Mouse (Mus musculus) embryonic facial prominence, embryonic 13.5 days (tissue): ENCODE measurements around the gene Focad. TPM values are rescaled to one million over a fixed set of nuclear protein-coding genes. Genes with fewer than 3 reads are reported as not detected.

Experiments used
- ATAC-seq: fragments of 200-750 bp; cut with Nextera tagmentation; 2 replicates; pipeline ENCODE4 v1.8.0; 2017; ENCODE audit warnings: low read depth; ENCODE audit not compliant: insufficient number of reproducible peaks, insufficient read depth, low FRiP score, low TSS enrichment
- H3K27ac ChIP-seq: fragments of 300-500 bp; sonication (generic); 2 replicates; pipeline ENCODE4 v1.5.1; 2015; ENCODE audit warnings: moderate library complexity, mild to moderate bottlenecking, inconsistent platforms
- H3K27me3 ChIP-seq: fragments of 300-500 bp; sonication (generic); 2 replicates; pipeline ENCODE4 v1.6.1; 2015; ENCODE audit warnings: mild to moderate bottlenecking, inconsistent platforms
- H3K36me3 ChIP-seq: fragments of 300-500 bp; sonication (generic); 2 replicates; pipeline ENCODE4 v1.6.1; 2015; ENCODE audit warnings: mild to moderate bottlenecking, inconsistent platforms
- H3K4me1 ChIP-seq: fragments of 300-500 bp; sonication (generic); 2 replicates; pipeline ENCODE4 v1.6.1; 2015; ENCODE audit warnings: inconsistent platforms
- H3K4me2 ChIP-seq: fragments of 300-500 bp; sonication (generic); 2 replicates; pipeline ENCODE4 v1.6.1; 2015; ENCODE audit warnings: moderate library complexity, mild to moderate bottlenecking, inconsistent platforms
- H3K4me3 ChIP-seq: fragments of 300-500 bp; sonication (generic); 2 replicates; pipeline ENCODE4 v1.5.1; 2015; ENCODE audit warnings: mild to moderate bottlenecking, inconsistent platforms
- H3K9ac ChIP-seq: fragments of 300-500 bp; sonication (generic); 2 replicates; pipeline ENCODE4 v1.6.1; 2015; ENCODE audit warnings: mild to moderate bottlenecking, inconsistent platforms
- H3K9me3 ChIP-seq: fragments of 300-500 bp; sonication (generic); 2 replicates; pipeline ENCODE4 v1.6.1; 2016; ENCODE audit warnings: inconsistent platforms
- WGBS: fragments of 180-500 bp; shearing (Covaris S2); methylation state at CpG from one replicate; pipeline ENCODE4 v1.1.7; 2015; ENCODE audit warnings: mixed read lengths; 5-methylcytosine and 5-hydroxymethylcytosine counted together
- polyA plus RNA-seq: library from polyadenylated mRNA; unstranded; fragments of >200 nt; fragmentation: Nextera tagmentation; extraction: Ambion mirVana; gene quantifications from 2 replicates; pipeline ENCODE4 v1.2.1, GENCODE M21; 2015

Focad gene
- polyA plus RNA-seq, 1 experiment from 2014 or later = 16.1 TPM

DNA sequence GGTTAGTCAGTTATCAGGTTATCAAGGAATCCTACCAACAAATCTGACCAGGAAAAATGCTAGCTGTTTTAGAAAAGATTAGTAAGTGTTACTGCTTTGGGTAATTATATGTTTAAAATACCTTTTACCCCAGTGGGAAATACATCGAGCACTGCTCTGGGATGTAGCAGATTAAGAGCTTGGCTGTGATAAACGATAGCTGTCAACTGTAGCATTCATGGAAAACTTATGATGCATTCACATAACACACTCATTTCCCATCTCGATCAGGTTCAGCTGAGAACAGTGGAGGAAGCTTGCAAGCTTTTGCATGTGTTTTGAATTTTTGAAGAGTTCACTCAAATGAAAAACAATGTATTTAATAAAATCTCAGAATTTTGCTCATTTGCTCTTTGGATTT is 14.2 kb downstream of the Focad start:
- no peaks in the 10 kb centered on the region for H3K36me3 ChIP-seq
- 33% methylated on average over 3 of the region's 3 CpGs for WGBS
- H3K9ac ChIP-seq = no peak overlapping the region
- H3K27me3 ChIP-seq = no peaks in the 10 kb centered on the region
- H3K4me3 ChIP-seq = no peak overlapping the region
- H3K9me3 ChIP-seq = no peaks in the 10 kb centered on the region
- no peak for ATAC-seq
- H3K4me1 ChIP-seq = peaks cover 5% of the 10 kb centered on the region; the same call in 1 of the 2 replicates
- no peak overlapping the region for H3K27ac ChIP-seq
- H3K4me2 ChIP-seq = no peak overlapping the region

DNA sequence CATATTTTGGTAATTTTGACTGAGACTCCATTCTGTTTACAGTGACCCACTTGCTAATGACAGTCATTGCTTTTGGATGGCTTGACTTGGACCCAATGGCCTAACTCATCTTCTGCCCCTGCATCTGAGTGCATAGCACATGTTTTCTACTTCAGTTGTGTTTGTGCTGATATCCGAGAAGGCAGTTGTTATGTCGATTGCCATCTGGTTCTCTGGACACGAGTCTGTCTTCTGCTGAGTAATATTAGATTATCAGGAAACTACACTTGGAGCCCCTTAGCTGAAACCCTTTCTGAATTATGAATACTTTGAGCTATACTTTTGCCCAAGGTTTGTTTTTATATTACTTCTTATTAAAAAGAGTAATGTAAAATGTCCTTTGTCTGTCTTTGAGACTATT is 22.9 kb downstream of the Focad start:
- Histone ChIP-seq H3K27me3 (no peaks in the 10 kb centered on the region), H3K36me3 (no peaks in the 10 kb centered on the region), H3K9me3 (no peaks in the 10 kb centered on the region), H3K9ac (no peak overlapping the region), H3K27ac (no peak overlapping the region), H3K4me3 (no peak overlapping the region), H3K4me1 (peaks cover 7% of the 10 kb centered on the region; the same call in 1 of the 2 replicates), H3K4me2 (no peak overlapping the region)
- WGBS = 28% methylated on average over 3 of the region's 3 CpGs
- ATAC-seq = no peak

DNA sequence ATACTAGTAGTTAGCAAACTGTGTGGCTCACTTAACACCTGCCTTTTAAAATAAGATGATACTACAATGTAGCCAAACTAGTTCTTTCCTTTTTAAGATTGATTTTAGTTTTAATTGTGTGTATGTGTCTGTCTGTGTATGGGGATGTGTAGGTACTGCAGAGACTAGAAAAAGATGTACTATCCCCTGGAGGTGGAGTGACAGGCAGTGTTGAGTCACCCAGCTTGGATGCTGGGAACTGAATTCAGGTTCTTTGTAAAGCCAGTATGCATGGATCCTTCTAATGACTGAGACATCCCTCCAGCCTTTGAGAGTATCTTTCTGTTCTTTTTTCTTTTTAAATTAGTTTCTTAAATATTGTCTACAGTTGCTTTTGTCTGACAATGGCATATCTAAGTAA is 23.5 kb downstream of the Focad start:
- Histone ChIP-seq H3K9ac (no peak overlapping the region), H3K36me3 (no peaks in the 10 kb centered on the region), H3K4me3 (no peak overlapping the region), H3K27ac (no peak overlapping the region), H3K9me3 (no peaks in the 10 kb centered on the region), H3K4me2 (no peak overlapping the region), H3K4me1 (peaks cover 7% of the 10 kb centered on the region; the same call in 1 of the 2 replicates), H3K27me3 (no peaks in the 10 kb centered on the region)
- no peak for ATAC-seq

DNA sequence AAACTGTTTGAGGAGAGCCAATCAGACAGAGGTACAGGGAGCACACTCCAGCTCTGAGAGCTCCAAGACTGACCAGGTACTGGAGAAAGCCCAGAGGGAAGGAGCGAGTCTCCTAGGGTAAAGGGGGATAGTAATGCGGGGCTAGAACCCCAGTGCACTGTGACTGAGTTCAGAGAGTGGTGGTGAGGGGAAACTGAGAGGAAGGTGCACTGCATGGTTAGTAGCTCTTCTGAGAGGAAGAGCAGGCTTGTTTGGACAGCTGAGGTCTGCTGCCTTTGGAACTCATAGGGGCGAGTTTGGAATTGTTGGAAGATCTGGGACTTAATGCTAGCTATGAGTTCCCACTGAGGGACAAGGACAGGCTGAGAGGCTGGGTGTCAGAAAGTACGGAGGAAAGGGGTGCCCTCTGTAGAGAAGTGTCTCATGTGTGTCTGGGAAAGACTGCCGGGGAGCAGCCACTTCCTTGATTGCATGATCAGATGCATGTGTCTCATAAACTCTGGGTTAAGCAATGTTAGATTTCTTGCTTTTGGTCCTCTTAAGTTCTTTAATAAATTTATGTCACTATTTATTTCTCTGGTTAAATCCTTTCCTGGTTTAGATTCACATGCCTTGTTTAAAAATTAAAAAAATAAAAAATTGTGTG is 24.4 kb downstream of the Focad start:
- ATAC-seq = no peak
- WGBS = 63% methylated on average over 5 of the region's 5 CpGs
- H3K4me3 ChIP-seq = no peak overlapping the region
- no peaks in the 10 kb centered on the region for H3K36me3 ChIP-seq
- no peak overlapping the region for H3K9ac ChIP-seq
- H3K27me3 ChIP-seq = no peaks in the 10 kb centered on the region
- no peak overlapping the region for H3K27ac ChIP-seq
- H3K4me1 ChIP-seq = peaks cover 7% of the 10 kb centered on the region; the same call in 1 of the 2 replicates
- H3K9me3 ChIP-seq = no peaks in the 10 kb centered on the region
- H3K4me2 ChIP-seq = no peak overlapping the region

DNA sequence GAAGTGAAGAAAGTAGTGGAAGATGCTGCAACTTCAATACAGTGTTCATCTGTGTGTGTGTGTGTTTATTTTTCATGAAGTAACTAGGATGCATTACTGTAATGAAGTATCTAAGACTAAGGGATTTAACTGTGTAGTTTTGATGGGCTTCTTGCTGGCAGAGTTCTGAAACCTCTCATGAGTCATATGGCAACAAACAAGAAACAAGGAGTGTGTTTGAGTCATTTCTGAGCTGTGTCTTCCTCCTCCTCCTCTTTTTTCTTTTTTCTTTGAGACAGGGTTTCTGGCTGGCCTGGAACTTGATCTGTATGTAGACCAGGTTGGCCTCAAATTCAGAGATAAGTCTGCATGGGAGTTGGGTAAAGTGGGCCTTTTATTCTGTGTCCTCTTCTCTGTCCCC is 25.7 kb downstream of the Focad start:
- Histone ChIP-seq H3K9me3 (no peaks in the 10 kb centered on the region), H3K4me3 (no peak overlapping the region), H3K27me3 (no peaks in the 10 kb centered on the region), H3K9ac (no peak overlapping the region), H3K27ac (no peak overlapping the region), H3K36me3 (no peaks in the 10 kb centered on the region), H3K4me2 (no peak overlapping the region), H3K4me1 (peaks cover 7% of the 10 kb centered on the region; the same call in 1 of the 2 replicates)
- no peak for ATAC-seq

DNA sequence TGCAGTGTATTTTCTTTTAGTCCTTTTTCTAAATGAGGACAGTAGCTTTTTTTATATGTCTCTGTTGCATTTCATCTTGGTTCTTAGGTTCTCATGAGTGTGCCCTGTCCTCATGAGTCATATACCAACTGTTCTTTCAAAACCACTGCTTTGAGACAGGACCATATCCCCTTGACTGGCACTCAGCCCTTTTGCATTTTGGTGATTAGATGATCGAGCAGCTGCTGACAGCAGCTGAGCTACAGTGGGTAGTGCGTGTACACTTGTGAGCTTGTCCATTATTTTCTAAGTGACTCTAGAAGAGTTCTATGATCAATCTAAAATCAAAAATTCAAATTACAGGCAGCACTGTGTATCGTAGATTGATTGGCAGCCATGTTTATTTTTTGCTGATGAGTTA is 28.0 kb downstream of the Focad start:
- H3K4me1 ChIP-seq = peaks cover 7% of the 10 kb centered on the region; the same call in 1 of the 2 replicates
- H3K27me3 ChIP-seq = no peaks in the 10 kb centered on the region
- no peak for ATAC-seq
- no peak overlapping the region for H3K4me2 ChIP-seq
- H3K4me3 ChIP-seq = no peak overlapping the region
- H3K36me3 ChIP-seq = no peaks in the 10 kb centered on the region
- WGBS = 91% methylated on average over 3 of the region's 3 CpGs
- no peak overlapping the region for H3K9ac ChIP-seq
- H3K27ac ChIP-seq = no peak overlapping the region
- H3K9me3 ChIP-seq = no peaks in the 10 kb centered on the region

DNA sequence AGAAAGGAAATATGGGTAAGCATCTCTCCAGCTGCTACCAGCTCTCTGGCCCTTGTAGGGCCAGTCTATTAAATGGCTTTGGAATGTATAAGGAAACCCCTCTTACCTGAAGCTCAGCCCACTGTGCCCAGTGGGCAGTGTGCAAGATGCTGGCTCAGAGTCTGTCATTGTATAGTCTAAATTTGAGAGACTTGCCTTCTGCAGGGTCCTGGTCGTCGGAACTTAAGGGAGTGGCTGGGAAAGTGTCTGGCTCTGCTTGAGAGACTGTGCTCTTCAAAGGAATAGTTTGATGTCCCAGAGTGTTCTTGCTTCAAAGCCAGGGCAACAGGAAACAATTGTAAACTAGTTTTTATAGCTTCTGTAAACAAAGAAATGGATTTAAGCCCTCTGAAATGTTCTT is 41.5 kb downstream of the Focad start:
- Histone ChIP-seq H3K27me3 (no peaks in the 10 kb centered on the region), H3K4me3 (no peak overlapping the region), H3K4me1 (peaks cover 21% of the 10 kb centered on the region), H3K9ac (no peak overlapping the region), H3K27ac (peak overlapping the region; percentile 80), H3K4me2 (peak overlapping the region; percentile 47), H3K36me3 (no peaks in the 10 kb centered on the region), H3K9me3 (no peaks in the 10 kb centered on the region)
- no peak for ATAC-seq
- WGBS = 15% methylated on average over 2 of the region's 2 CpGs

DNA sequence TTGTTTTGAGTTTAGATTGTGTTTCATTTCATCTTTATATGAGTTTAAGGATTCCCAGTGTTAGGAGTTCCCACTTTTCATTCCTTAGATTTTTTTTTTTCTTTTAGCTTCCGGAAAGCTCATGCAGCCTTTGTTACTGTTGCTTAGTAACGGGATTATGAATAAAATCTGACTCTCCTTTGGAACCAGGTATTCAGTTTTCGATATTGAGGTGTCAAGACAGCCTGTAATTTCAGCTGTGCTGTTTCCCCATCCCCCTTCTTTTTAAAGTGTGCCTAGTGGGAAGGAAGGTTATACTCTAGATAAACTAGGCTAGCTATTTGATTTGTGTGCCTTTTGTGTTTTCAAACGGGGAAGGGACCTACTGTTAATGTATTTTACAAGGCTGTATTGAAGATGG is 42.1 kb downstream of the Focad start:
- Histone ChIP-seq H3K4me3 (no peak overlapping the region), H3K4me2 (0 out of 2 replicates have a peak overlapping the region, but pooled peaks have one; percentile 47), H3K36me3 (no peaks in the 10 kb centered on the region), H3K9ac (no peak overlapping the region), H3K27ac (no peak overlapping the region; the same call in 1 of the 2 replicates), H3K4me1 (peaks cover 21% of the 10 kb centered on the region), H3K27me3 (no peaks in the 10 kb centered on the region), H3K9me3 (no peaks in the 10 kb centered on the region)
- 32% methylated on average over 4 of the region's 4 CpGs for WGBS
- no peak for ATAC-seq

DNA sequence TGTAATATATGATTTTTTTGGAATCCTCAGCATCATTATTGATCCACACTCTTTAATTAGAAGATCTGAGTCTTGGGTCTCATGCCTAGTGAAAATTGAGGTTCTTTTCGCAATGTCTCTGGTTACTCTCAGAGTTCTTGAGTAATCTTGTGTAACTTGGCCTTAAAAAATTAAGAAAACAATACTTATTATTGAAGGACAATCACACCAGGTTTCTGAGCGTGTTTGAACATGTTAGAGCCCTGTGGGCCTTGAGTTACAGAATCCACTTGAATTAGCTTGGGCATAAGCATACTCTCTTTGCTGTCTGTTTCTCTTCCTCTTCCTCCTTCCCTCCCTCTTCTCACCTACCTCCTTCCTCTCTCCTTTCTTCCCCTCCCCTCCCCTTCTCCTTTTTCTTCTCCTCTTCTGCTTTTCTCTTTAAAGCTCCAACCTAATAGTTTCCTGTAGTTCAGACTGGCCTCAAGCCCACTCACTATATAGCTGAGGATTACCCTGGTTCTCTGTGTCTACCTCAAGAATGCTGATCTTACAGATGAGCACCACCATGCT is 44.0 kb downstream of the Focad start:
- WGBS = 83% methylated on average over 2 of the region's 2 CpGs
- no peak overlapping the region for H3K4me3 ChIP-seq
- H3K9ac ChIP-seq = no peak overlapping the region
- no peaks in the 10 kb centered on the region for H3K36me3 ChIP-seq
- H3K4me1 ChIP-seq = peaks cover 21% of the 10 kb centered on the region
- ATAC-seq = no peak
- H3K9me3 ChIP-seq = no peaks in the 10 kb centered on the region
- no peak overlapping the region for H3K27ac ChIP-seq
- H3K27me3 ChIP-seq = no peaks in the 10 kb centered on the region
- H3K4me2 ChIP-seq = no peak overlapping the region

DNA sequence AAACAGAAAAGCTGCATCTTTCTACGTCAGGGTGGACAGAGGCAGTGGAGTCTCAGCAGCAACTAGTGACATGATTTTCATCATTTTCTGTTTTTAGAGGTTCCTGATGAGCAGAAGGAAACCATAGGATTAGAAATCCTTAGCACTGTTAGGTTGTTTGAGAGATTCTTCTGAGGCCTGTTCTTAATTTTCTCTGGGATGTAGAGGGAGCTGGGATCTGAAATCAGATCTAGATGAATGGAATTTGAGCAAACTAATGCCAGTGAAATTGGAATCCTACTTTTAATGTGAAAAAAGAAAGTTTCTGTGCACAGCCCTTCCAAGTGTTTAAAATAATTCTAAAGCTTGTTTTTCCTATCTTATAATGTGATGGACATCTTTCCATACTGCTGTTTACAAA is 55.0 kb downstream of the Focad start:
- no peaks in the 10 kb centered on the region for H3K36me3 ChIP-seq
- WGBS = 27% methylated on average over 1 of the region's 1 CpGs
- peaks cover 5% of the 10 kb centered on the region; the same call in 1 of the 2 replicates for H3K4me1 ChIP-seq
- no peak overlapping the region for H3K4me3 ChIP-seq
- no peak for ATAC-seq
- H3K9ac ChIP-seq = no peak overlapping the region
- no peaks in the 10 kb centered on the region for H3K9me3 ChIP-seq
- no peak overlapping the region for H3K4me2 ChIP-seq
- H3K27ac ChIP-seq = peak overlapping the region; percentile 80
- no peaks in the 10 kb centered on the region for H3K27me3 ChIP-seq

DNA sequence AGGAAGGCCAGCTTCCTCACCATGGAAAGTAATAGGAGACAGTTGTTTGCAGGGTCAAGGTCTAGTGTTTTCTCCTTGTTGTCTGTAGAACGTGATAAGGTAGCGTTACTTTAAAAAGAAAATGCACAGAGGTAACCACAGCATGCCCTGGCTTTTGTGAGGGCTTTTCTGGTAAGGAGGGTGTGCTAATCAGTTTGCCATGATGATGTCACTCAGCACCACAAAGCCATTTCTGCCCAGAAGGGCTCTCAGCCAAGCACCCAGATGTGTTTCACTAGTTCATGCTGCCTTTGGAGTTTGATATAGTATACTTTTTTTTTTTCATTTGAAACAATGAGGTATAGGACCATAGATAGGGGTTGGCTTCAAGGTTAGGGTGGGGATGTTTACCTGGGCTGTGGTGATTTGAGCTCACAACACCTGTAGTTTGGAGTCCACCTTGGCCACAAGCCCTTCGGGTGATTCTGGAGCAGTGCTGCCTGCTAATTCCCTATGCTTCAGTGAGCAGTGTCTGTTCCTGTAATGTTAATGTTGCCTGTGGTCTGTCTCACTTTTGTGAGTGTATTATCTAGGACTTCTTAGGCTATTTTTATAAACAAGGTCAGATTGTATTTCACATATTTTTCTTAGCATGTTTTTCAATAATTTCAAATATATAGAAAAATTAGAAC is 61.2 kb downstream of the Focad start:
- WGBS = 63% methylated on average over 3 of the region's 3 CpGs
- H3K4me3 ChIP-seq = no peak overlapping the region
- no peak for ATAC-seq
- H3K4me2 ChIP-seq = no peak overlapping the region
- H3K36me3 ChIP-seq = no peaks in the 10 kb centered on the region
- no peaks in the 10 kb centered on the region for H3K27me3 ChIP-seq
- H3K9ac ChIP-seq = no peak overlapping the region
- no peak overlapping the region for H3K27ac ChIP-seq
- peaks cover 26% of the 10 kb centered on the region for H3K4me1 ChIP-seq
- H3K9me3 ChIP-seq = no peaks in the 10 kb centered on the region

DNA sequence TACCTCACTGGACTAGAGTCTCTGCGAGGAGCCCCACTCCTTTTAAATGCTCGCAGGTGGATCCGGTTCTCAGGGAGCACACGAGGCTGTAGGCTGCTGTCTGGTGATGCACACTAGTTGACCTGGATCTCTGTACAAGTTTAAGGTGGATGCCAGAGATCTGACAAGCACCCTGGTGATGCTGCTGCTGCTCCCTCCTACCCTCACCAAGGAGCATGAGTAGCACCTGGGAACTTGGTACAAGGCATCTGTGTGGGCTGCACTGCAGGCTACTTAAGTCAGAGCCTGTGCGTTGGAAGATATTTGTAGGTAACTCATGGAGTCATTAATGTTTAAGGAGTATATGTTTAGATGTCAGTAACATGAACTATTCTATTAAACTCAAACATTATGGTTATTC is 62.5 kb downstream of the Focad start:
- ATAC-seq = no peak
- no peak overlapping the region for H3K4me3 ChIP-seq
- no peaks in the 10 kb centered on the region for H3K9me3 ChIP-seq
- no peak overlapping the region for H3K9ac ChIP-seq
- H3K27ac ChIP-seq = 0 out of 2 replicates have a peak overlapping the region, but pooled peaks have one; percentile 7
- H3K4me1 ChIP-seq = peaks cover 26% of the 10 kb centered on the region
- H3K36me3 ChIP-seq = no peaks in the 10 kb centered on the region
- H3K4me2 ChIP-seq = no peak overlapping the region
- no peaks in the 10 kb centered on the region for H3K27me3 ChIP-seq
- WGBS = 44% methylated on average over 5 of the region's 5 CpGs
